Mouse (Mus musculus): ENCODE measurements at regions not wholly inside any gene's neighbourhood (a gene's known extent, or its start where the extent isn't known, plus 50 kb on each side); places are given as distances from the start of the nearest gene placed in this dataset.

DNA sequence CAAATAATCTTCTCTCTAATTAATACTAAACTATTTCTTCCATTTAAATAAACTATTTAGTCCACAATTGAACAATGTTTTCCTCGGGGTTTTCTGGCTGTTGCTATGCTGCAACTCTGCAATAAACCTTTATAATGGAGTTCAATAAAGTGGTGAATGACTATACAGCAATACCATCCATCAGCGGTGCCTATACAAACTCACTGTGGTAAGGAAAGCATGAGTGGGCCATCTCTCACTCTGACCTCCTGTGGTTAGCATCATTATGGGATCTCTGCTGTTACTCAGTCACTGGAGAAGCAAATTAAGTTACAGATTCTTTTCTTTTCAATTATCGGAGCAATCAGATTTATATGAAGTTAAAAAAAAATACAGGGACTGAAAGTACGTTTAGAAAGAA, 474.0 kb downstream of the Slco4c1 start:
- TF ChIP-seq CTCF (IDR thresholded peaks at IDR 0.05) (no peak), EP300 (IDR thresholded peaks at IDR 0.05) (no peak)

All from lung, postnatal 0 days (tissue).